20 mouse cellular contexts compared by ENCODE assay signal in genomic region chr13:11999851-12000250, GRCm38 (mm10).
DNase-seq lines count a peak whose midpoint lies in the region; ATAC-seq and TF ChIP-seq lines count a peak whose summit lies in the region.
"Had no signal": no experiment of that assay in that cellular context is flagged by ENCODE, and none has a peak within 500 bp of the region (broad histone marks: within the 10 kb centered on the region; RNA-seq: fewer than 3 reads in every experiment).

No protein-coding gene starts in this region.

- ATAC-seq in cerebellum, adult (ENCODE audit: insufficient number of reproducible peaks, low FRiP score, low TSS enrichment): no peak
- ATAC-seq: activated CD4-positive, CD25-positive, alpha-beta regulatory T cell, adult 4 months; CD4-positive, CD25-positive, alpha-beta regulatory T cell, adult 4 months; Patski had no signal

- 0 out of 2 replicates have a peak, but pooled peaks have one; percentile 4 for TF ChIP-seq CTCF in layer of hippocampus, adult 2 months (conservative IDR thresholded peaks at IDR 0.05)

- no peak overlapping the region for H3K4me3 ChIP-seq in layer of hippocampus, adult 2 months

- DNase-seq in cerebellum, adult 9-10 months: peak; percentile 49
- DNase-seq in cerebellum, postnatal 10 days: peak; percentile 31 to 44
- DNase-seq in cerebellum, postnatal 4 days (ENCODE audit: low spot score in 2 of 2): no peak
- peak; percentile 47 to 55 for DNase-seq in cerebellum, postnatal 14 days
- no peak for DNase-seq in cerebellum, adult 8-10 months
- DNase-seq in layer of hippocampus, adult 2 months (ENCODE audit: low spot score in 2 of 2): no peak
- DNase-seq in layer of hippocampus, adult 8-10 months (ENCODE audit: low spot score in 2 of 2): no peak
- DNase-seq: adrenal gland, adult 2 months; adrenal gland, adult 8-10 months; adrenal gland, postnatal 10 days; adrenal gland, postnatal 14 days; adrenal gland, postnatal 25 days; adrenal gland, postnatal 36 days; B cell, adult 2 months; cerebellum, adult 11 months; cerebellum, adult 11-12 months had no signal

- peak overlapping the region; percentile 57; the same call in 1 of the 2 replicates for H3K27ac ChIP-seq in layer of hippocampus, adult 2 months

Comparison
In these comparisons a context has a peak if more than half of its experiments do, and no peak if none do; other contexts are left out.
1. DNase-seq: peak in cerebellum, adult 9-10 months (single experiment), cerebellum, postnatal 10 days (2 of 2) and cerebellum, postnatal 14 days (2 of 2); none in cerebellum, postnatal 4 days (0 of 2), cerebellum, adult 8-10 months (single experiment), layer of hippocampus, adult 2 months (0 of 2) and layer of hippocampus, adult 8-10 months (0 of 2).